Mouse (Mus musculus) gastrocnemius, postnatal 10 days (tissue): ENCODE data around the gene Pnmal2. TPM values are rescaled to one million over a fixed set of nuclear protein-coding genes. Genes with fewer than 3 reads are reported as not detected.

Source experiments
- DNase-seq: peaks from one replicate; pipeline ENCODE4 v3.0.0; 2021; ENCODE audit warnings: mixed read lengths
- long read RNA-seq, 2 experiments: library from polyadenylated mRNA; stranded (forward); transcript quantifications; one replicate each; pipeline ENCODE4 v2.0.0; 2021
- total RNA-seq, 2 experiments: library from RNA; stranded (reverse); gene quantifications; 2 replicates each; pipeline ENCODE4 v1.2.3; 2021

The Pnmal2 gene
- 10 to 100 TPM; 20.6 to 24.5 TPM for total RNA-seq
- long read RNA-seq, experiment 1, full-length matches to known transcripts: 55 of 56 reads
- long read RNA-seq, experiment 1, partial matches to known transcripts: 0 of 56 reads
- long read RNA-seq, experiment 1, other reads (novel, unspliced or antisense): 1 of 56 reads
- long read RNA-seq, experiment 2, full-length matches to known transcripts: 43 of 44 reads
- long read RNA-seq, experiment 2, partial matches to known transcripts: 0 of 44 reads
- long read RNA-seq, experiment 2, other reads (novel, unspliced or antisense): 1 of 44 reads

- peak; percentile 81 for DNase-seq
Measured at GRCm38 (mm10) chr7:16944061-16944807, at the start of gene Pnmal2. Pnmal2 (plus strand) TSS chr7:16944682.

- DNase-seq: peak; percentile 79
Measured at GRCm38 (mm10) chr7:16895000-16895399, 49.5 kb upstream of the Pnmal2 start.

GRCm38 (mm10) chr7:16895511-16895910 lies 49.0 kb upstream of the Pnmal2 start:
- DNase-seq: no peak

GRCm38 (mm10) chr7:16900526-16900925 lies 44.0 kb upstream of the Pnmal2 start:
- no peak for DNase-seq

GRCm38 (mm10) chr7:16903439-16903955 lies 41.0 kb upstream of the Pnmal2 start:
- DNase-seq: no peak

- no peak for DNase-seq
Measured at GRCm38 (mm10) chr7:16904120-16904675, 40.3 kb upstream of the Pnmal2 start.

GRCm38 (mm10) chr7:16905491-16906021 lies 38.9 kb upstream of the Pnmal2 start:
- DNase-seq: no peak

- peak; percentile 73 for DNase-seq
Measured at GRCm38 (mm10) chr7:16906281-16906680, 38.2 kb upstream of the Pnmal2 start, which contains the start of gene Ptgir. Ptgir (plus strand) TSS chr7:16906490.

GRCm38 (mm10) chr7:16906889-16907559 lies 37.5 kb upstream of the Pnmal2 start:
- DNase-seq: no peak

- DNase-seq: no peak
Measured at GRCm38 (mm10) chr7:16907842-16908241, 36.6 kb upstream of the Pnmal2 start.

- DNase-seq: no peak
Measured at GRCm38 (mm10) chr7:16908367-16908766, 36.1 kb upstream of the Pnmal2 start.

- no peak for DNase-seq
Measured at GRCm38 (mm10) chr7:16908859-16909258, 35.6 kb upstream of the Pnmal2 start.

- no peak for DNase-seq
Measured at GRCm38 (mm10) chr7:16909909-16910308, 34.6 kb upstream of the Pnmal2 start.

GRCm38 (mm10) chr7:16911904-16912303 lies 32.6 kb upstream of the Pnmal2 start:
- no peak for DNase-seq

- DNase-seq: no peak
Measured at GRCm38 (mm10) chr7:16912360-16912759, 32.1 kb upstream of the Pnmal2 start.

GRCm38 (mm10) chr7:16913806-16914452 lies 30.6 kb upstream of the Pnmal2 start:
- peak; percentile 78 for DNase-seq

- no peak for DNase-seq
Measured at GRCm38 (mm10) chr7:16914453-16915343, 29.8 kb upstream of the Pnmal2 start.

- no peak for DNase-seq
Measured at GRCm38 (mm10) chr7:16915461-16916340, 28.8 kb upstream of the Pnmal2 start.
